ENCODE assay signal across 26 mouse cellular contexts in genomic region chr6:134905811-134906210, GRCm38 (mm10).
"Had no signal": no experiment of that assay in that cellular context is flagged by ENCODE, and none has a peak within 500 bp of the region (broad histone marks: within the 10 kb centered on the region; RNA-seq: fewer than 3 reads in every experiment).

No protein-coding gene starts in this region.

- H3K36me3 ChIP-seq: heart, embryonic 13.5 days; heart, embryonic 15.5 days; hindbrain, embryonic 13.5 days; hindbrain, embryonic 15.5 days; kidney, embryonic 15.5 days; limb, embryonic 13.5 days; limb, embryonic 15.5 days; liver, embryonic 12.5 days had no signal

- H3K27ac ChIP-seq: heart, adult 2 months; heart, embryonic 13.5 days; heart, embryonic 15.5 days; hindbrain, embryonic 13.5 days; hindbrain, embryonic 15.5 days; hindbrain, postnatal 0 days; kidney, embryonic 15.5 days; kidney, postnatal 0 days; limb, embryonic 13.5 days; limb, embryonic 15.5 days; liver, embryonic 12.5 days; liver, embryonic 14.5 days had no signal

- DNase-seq: gastrocnemius, postnatal 14 days; gastrocnemius, postnatal 36 days; heart, adult 11 months; heart, adult 2 months; heart, postnatal 14 days; heart, postnatal 36 days; kidney, adult 11 months; kidney, adult 8-10 months; kidney, postnatal 14 days; kidney, postnatal 36 days; layer of hippocampus, adult 9-11 months; layer of hippocampus, postnatal 36 days; left cerebral cortex, postnatal 4 days had no signal

- H3K4me3 ChIP-seq: heart, adult 2 months; heart, embryonic 13.5 days; heart, embryonic 15.5 days; hindbrain, embryonic 13.5 days; hindbrain, embryonic 15.5 days; kidney, embryonic 15.5 days; limb, embryonic 13.5 days; limb, embryonic 15.5 days; liver, embryonic 12.5 days had no signal

- ATAC-seq: hindbrain, postnatal 0 days; intestine, embryonic 16.5 days; liver, embryonic 12.5 days had no signal

- H3K27me3 ChIP-seq: heart, embryonic 13.5 days; heart, embryonic 15.5 days; hindbrain, embryonic 13.5 days; hindbrain, embryonic 15.5 days; kidney, embryonic 15.5 days; limb, embryonic 13.5 days; limb, embryonic 15.5 days; liver, embryonic 12.5 days had no signal

- H3K4me1 ChIP-seq: heart, embryonic 13.5 days; heart, embryonic 15.5 days; hindbrain, embryonic 15.5 days; kidney, embryonic 15.5 days; limb, embryonic 13.5 days; limb, embryonic 15.5 days had no signal

- H3K9ac ChIP-seq: heart, embryonic 13.5 days; heart, embryonic 15.5 days; hindbrain, embryonic 13.5 days; hindbrain, embryonic 15.5 days; kidney, embryonic 15.5 days; limb, embryonic 13.5 days; limb, embryonic 15.5 days; liver, embryonic 12.5 days; liver, embryonic 14.5 days had no signal

- H3K4me2 ChIP-seq: heart, embryonic 11.5 days; heart, embryonic 13.5 days; heart, embryonic 15.5 days; hindbrain, embryonic 13.5 days; hindbrain, embryonic 15.5 days; kidney, embryonic 15.5 days; limb, embryonic 13.5 days; limb, embryonic 15.5 days; liver, embryonic 12.5 days had no signal

- H3K9me3 ChIP-seq: heart, embryonic 15.5 days; hindbrain, embryonic 13.5 days; hindbrain, embryonic 15.5 days; kidney, embryonic 15.5 days; limb, embryonic 13.5 days; limb, embryonic 15.5 days; liver, embryonic 12.5 days had no signal
